Mouse (Mus musculus): ENCODE measurements around the gene Ireb2.

DNA sequence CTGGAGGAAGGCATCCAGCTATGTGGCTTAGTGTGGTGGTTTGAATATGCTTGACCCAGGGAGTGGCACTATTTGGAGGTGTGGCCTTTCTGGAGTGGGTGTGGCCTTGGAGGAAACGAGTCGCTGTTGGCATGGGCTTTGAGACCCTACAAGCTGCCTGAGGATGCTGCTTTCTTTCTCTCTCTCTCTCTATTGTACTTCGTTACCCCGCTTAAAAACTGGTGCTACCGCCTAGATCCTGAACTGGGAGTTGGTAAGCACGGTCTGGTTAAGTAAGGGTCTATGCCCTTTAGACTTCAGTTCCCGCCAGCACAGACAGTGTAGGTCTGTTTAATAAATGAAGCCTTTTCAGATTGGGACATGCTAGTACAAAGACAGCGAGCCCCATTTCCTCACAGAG lies 52.8 kb downstream of the Ireb2 start:
- TF ChIP-seq CTCF (IDR thresholded peaks at IDR 0.05; ENCODE audit: control insufficient read depth, insufficient read depth, low read length) (no peak), POLR2A (IDR thresholded peaks at IDR 0.05; ENCODE audit: borderline replicate concordance, control insufficient read depth, low read depth, low read length) (no peak)

All from bone marrow, adult 2 months (tissue).